Mouse (Mus musculus): ENCODE measurements at regions not wholly inside any gene's neighbourhood (a gene's known extent, or its start where the extent isn't known, plus 50 kb on each side); places are given as distances from the start of the nearest gene placed in this dataset.

DNA sequence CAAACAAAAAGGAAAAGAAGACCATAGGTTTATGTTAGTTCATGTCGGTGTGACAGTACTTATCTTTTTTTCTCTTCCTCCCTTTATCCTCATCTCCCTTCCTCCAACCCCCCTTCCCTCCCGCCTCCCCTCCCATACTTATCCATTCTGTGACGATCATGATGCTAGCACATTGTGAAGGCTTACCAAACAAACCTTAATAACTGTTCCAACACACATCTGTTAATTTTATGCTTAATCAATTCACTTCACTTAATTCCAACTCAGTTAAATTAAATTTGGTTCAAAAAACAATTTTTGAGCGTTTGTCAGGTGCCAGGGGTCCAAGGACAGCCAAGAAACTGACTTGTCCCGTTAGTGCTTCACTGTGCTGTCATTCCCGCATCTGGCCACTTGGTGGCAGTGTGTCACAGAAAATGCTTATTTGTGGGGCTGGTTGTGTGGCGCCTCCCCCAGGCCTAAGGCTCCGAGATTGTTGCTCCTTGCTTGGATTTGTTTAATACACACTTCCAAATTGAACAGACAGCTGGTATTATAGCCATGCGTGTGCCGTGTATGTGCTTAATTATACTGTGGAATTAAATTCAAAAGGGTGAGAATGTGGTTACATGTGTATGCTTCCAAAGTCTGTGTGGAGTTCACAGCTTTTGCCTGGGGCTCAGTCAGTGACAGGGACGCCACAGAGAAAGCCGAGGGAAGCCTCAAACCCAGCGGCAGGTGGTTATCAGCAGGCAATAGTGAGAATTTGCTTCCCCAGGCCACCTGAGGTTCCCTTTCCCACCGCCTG, 90.0 kb upstream of the Tmpo start:
- WGBS = 20% methylated on average over 14 of the region's 14 CpGs
- Histone ChIP-seq H3K4me1 (ENCODE audit: control insufficient read depth, insufficient read depth, low read length) (no peaks in the 10 kb centered on the region), H3K4me2 (ENCODE audit: low read depth, severe bottlenecking) (no peak overlapping the region; the same call in 1 of the 2 replicates), H3K36me3 (ENCODE audit: control insufficient read depth, insufficient read depth, low read length) (no peaks in the 10 kb centered on the region), H3K9ac (ENCODE audit: low read length) (peak overlapping the region; percentile 27; the same call in 1 of the 2 replicates), H3K27me3 (ENCODE audit: control insufficient read depth, insufficient read depth, low read length) (no peaks in the 10 kb centered on the region), H3K27ac (replicated peaks; ENCODE audit: low read depth, low read length) (no peak overlapping the region), H3K4me3 (ENCODE audit: low read depth, low read length) (no peak overlapping the region), H3K9me3 (ENCODE audit: control insufficient read depth, low read length) (no peaks in the 10 kb centered on the region)
- ATAC-seq (ENCODE audit: insufficient number of reproducible peaks, low FRiP score, low TSS enrichment, low read depth) (peak; percentile 15; the same call in 1 of the 2 replicates), DNase-seq (ENCODE audit: low spot score) (peak; percentile 96)

DNA sequence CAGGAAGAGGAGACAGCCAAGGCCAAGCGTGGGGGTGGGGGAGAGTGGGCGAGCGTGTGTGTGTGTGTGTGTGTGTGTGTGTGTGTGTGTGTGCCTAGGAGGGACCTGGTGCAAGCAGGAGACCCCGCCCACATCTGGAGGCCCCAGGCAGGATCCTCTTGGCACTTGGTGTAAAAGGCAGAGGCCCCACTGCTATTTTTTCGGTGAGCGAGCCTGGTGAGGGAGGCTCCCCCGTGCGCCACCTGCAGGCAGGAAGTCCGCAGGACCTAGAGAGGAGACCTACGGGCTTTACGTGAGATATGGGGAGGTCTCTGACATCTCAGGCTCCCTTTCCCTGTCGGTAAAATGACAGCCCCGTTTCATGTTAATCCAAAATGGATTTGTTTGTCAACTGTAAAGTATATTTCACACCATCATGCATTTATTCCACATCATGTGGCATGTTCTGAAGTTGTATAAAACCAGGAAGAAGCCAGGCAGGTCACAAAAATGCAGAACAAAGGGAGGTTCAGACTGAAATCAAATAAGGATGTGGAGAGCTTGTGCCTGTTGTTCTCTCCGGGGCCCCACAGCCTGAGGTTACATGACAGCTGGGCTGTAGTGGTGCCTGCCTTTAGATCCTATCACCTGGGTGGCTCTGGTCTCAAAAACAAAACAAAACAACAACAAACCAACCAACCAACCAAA, 89.3 kb upstream of the Tmpo start:
- Histone ChIP-seq H3K4me1 (ENCODE audit: control insufficient read depth, insufficient read depth, low read length) (no peaks in the 10 kb centered on the region), H3K4me3 (ENCODE audit: low read depth, low read length) (no peak overlapping the region), H3K9me3 (ENCODE audit: control insufficient read depth, low read length) (no peaks in the 10 kb centered on the region), H3K36me3 (ENCODE audit: control insufficient read depth, insufficient read depth, low read length) (no peaks in the 10 kb centered on the region), H3K9ac (ENCODE audit: low read length) (peak overlapping the region; percentile 27; the same call in 1 of the 2 replicates), H3K27ac (replicated peaks; ENCODE audit: low read depth, low read length) (0 out of 2 replicates have a peak overlapping the region, but pooled peaks have one; percentile 36), H3K4me2 (ENCODE audit: low read depth, severe bottlenecking) (peak overlapping the region; percentile 20; the same call in 1 of the 2 replicates), H3K27me3 (ENCODE audit: control insufficient read depth, insufficient read depth, low read length) (no peaks in the 10 kb centered on the region)
- 15% methylated on average over 14 of the region's 14 CpGs for WGBS
- peak; percentile 87 for DNase-seq (ENCODE audit: low spot score)
- peak; percentile 77 for ATAC-seq (ENCODE audit: insufficient number of reproducible peaks, low FRiP score, low TSS enrichment, low read depth)

DNA sequence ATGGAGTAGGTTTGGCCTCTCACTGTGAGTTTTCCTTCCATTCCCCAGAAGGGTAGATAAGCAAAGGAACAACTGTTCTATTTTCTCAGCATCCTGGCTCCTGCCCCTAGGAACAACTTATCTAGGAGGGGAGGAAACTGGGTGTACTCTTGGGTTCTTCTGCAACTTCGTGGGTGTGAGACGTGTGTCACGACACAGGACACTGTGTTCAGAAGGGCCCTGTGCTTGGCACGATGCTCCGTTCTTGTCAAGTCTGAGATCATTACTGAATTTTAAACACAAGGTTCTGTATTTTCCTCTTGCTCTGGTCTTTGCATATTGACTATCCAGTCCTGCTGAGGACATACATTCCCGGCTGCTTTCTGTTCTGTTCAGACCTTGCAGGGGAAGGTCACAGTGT, 86.8 kb upstream of the Tmpo start:
- Histone ChIP-seq H3K4me1 (ENCODE audit: control insufficient read depth, insufficient read depth, low read length) (no peaks in the 10 kb centered on the region), H3K4me2 (ENCODE audit: low read depth, severe bottlenecking) (no peak overlapping the region), H3K27me3 (ENCODE audit: control insufficient read depth, insufficient read depth, low read length) (no peaks in the 10 kb centered on the region), H3K4me3 (ENCODE audit: low read depth, low read length) (no peak overlapping the region), H3K9me3 (ENCODE audit: control insufficient read depth, low read length) (no peaks in the 10 kb centered on the region), H3K9ac (ENCODE audit: low read length) (no peak overlapping the region), H3K27ac (replicated peaks; ENCODE audit: low read depth, low read length) (no peak overlapping the region), H3K36me3 (ENCODE audit: control insufficient read depth, insufficient read depth, low read length) (no peaks in the 10 kb centered on the region)
- WGBS = 89% methylated on average over 6 of the region's 6 CpGs
- DNase-seq (ENCODE audit: low spot score) = no peak
- no peak for ATAC-seq (ENCODE audit: insufficient number of reproducible peaks, low FRiP score, low TSS enrichment, low read depth)

DNA sequence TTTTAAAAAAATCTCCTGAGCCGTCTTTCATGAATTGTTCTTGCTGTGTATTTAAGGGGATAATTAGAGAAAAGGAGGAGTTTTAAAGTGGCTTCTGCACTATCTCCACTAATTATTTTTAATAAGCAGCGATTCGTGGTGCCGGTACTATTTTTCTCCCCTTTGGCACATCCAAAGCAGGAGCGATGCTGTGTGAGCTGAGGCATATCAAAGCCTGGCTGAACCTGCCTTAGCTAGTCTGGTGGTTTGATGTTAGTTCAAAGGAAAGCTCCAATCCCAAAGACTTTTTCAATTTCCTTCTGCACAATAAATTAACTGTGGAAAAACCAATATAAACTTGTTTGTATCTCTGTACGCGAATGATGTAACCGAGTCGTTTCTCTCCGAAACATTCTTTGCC, 79.3 kb upstream of the Tmpo start:
- Histone ChIP-seq H3K9ac (ENCODE audit: low read length) (no peak overlapping the region), H3K4me2 (ENCODE audit: low read depth, severe bottlenecking) (no peak overlapping the region), H3K4me1 (ENCODE audit: control insufficient read depth, insufficient read depth, low read length) (no peaks in the 10 kb centered on the region), H3K4me3 (ENCODE audit: low read depth, low read length) (no peak overlapping the region), H3K9me3 (ENCODE audit: control insufficient read depth, low read length) (no peaks in the 10 kb centered on the region), H3K36me3 (ENCODE audit: control insufficient read depth, insufficient read depth, low read length) (no peaks in the 10 kb centered on the region), H3K27me3 (ENCODE audit: control insufficient read depth, insufficient read depth, low read length) (no peaks in the 10 kb centered on the region), H3K27ac (replicated peaks; ENCODE audit: low read depth, low read length) (no peak overlapping the region)
- DNase-seq (ENCODE audit: low spot score) (no peak), ATAC-seq (ENCODE audit: insufficient number of reproducible peaks, low FRiP score, low TSS enrichment, low read depth) (no peak)
- WGBS = 92% methylated on average over 10 of the region's 10 CpGs

DNA sequence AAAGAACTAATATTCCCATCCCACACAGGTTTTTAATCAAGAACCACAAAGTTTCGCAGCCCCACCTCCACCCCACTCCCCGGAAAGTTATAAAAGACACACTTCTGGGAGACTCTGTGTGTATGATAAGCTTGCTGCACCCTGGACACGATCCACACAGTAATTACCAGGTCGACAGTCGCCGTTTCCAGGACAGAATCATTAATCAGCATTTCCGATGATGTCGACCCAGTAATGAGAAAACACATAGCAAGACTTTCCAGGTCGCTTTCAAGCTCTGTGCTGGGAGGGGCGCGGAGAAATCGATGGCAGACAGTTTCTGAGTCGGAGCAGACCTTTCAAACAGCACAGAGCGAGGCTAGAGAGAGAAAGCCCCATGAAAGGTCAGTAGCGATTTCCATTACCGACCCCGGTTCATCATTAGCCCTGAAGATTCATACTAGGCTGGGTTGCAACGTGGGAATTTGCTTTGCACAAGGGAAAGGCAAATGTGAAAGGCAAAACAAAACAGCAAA, 68.6 kb upstream of the Tmpo start:
- Histone ChIP-seq H3K9me3 (ENCODE audit: control insufficient read depth, low read length) (no peaks in the 10 kb centered on the region), H3K4me2 (ENCODE audit: low read depth, severe bottlenecking) (peak overlapping the region; percentile 33; the same call in 1 of the 2 replicates), H3K4me3 (ENCODE audit: low read depth, low read length) (no peak overlapping the region), H3K36me3 (ENCODE audit: control insufficient read depth, insufficient read depth, low read length) (no peaks in the 10 kb centered on the region), H3K27me3 (ENCODE audit: control insufficient read depth, insufficient read depth, low read length) (no peaks in the 10 kb centered on the region), H3K9ac (ENCODE audit: low read length) (no peak overlapping the region; the same call in 1 of the 2 replicates), H3K4me1 (ENCODE audit: control insufficient read depth, insufficient read depth, low read length) (no peaks in the 10 kb centered on the region), H3K27ac (replicated peaks; ENCODE audit: low read depth, low read length) (no peak overlapping the region)
- DNase-seq (ENCODE audit: low spot score) = no peak
- 36% methylated on average over 18 of the region's 18 CpGs for WGBS
- no peak for ATAC-seq (ENCODE audit: insufficient number of reproducible peaks, low FRiP score, low TSS enrichment, low read depth)

DNA sequence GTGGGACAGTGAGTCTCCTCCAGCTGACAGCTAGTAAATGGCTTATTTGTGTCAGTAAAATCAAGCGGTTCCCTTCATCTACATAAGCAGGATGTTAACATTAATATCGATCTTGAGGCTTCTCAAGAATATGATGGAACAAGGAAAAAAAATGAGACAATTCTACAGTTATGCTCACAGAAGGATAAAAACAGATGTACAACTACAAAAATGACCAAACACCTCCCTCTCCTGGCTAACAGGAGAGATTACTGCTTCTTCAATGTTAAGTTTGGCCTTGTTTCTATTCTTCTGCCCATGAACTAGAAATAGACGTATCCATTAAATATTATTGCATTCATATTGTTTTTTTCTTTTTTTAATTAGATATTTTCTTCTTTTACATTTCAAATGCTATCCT, 63.2 kb upstream of the Tmpo start:
- Histone ChIP-seq H3K36me3 (ENCODE audit: control insufficient read depth, insufficient read depth, low read length) (no peaks in the 10 kb centered on the region), H3K9me3 (ENCODE audit: control insufficient read depth, low read length) (no peaks in the 10 kb centered on the region), H3K4me1 (ENCODE audit: control insufficient read depth, insufficient read depth, low read length) (peaks cover 15% of the 10 kb centered on the region; the same call in 1 of the 2 replicates), H3K9ac (ENCODE audit: low read length) (no peak overlapping the region), H3K27ac (replicated peaks; ENCODE audit: low read depth, low read length) (no peak overlapping the region), H3K4me3 (ENCODE audit: low read depth, low read length) (no peak overlapping the region), H3K27me3 (ENCODE audit: control insufficient read depth, insufficient read depth, low read length) (no peaks in the 10 kb centered on the region), H3K4me2 (ENCODE audit: low read depth, severe bottlenecking) (no peak overlapping the region)
- no peak for DNase-seq (ENCODE audit: low spot score)
- ATAC-seq (ENCODE audit: insufficient number of reproducible peaks, low FRiP score, low TSS enrichment, low read depth) = no peak
- 91% methylated on average over 3 of the region's 3 CpGs for WGBS

DNA sequence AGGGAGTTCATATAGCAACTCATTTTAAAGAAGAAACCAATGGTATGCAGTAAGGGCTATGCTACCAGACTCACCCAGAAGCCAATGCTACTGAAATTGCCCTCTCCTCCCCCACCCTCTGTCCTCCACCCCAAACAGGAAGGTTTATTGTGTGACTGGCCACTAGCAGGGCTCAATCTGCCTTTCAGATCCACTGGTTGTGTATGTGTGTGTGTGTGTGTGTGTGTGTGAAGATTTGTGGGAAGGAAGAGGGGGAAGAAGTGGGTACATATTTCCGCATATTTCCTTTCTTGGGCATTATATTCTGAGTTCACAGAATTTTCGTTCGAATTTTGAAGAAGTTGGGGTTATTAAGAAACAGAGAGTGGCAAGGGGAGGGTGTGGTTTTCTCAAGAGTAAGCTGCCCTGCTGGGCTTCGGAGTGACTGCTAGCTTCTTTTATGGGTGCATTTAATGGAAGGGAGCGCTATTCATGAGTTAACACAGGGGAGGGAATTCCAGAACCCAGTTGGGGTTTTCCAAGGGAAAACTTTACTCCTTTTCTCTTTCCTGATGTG, 61.5 kb upstream of the Tmpo start:
- Histone ChIP-seq H3K4me2 (ENCODE audit: low read depth, severe bottlenecking) (no peak overlapping the region), H3K27ac (replicated peaks; ENCODE audit: low read depth, low read length) (peak overlapping the region; percentile 61; the same call in 1 of the 2 replicates), H3K9me3 (ENCODE audit: control insufficient read depth, low read length) (no peaks in the 10 kb centered on the region), H3K4me3 (ENCODE audit: low read depth, low read length) (no peak overlapping the region), H3K9ac (ENCODE audit: low read length) (no peak overlapping the region), H3K36me3 (ENCODE audit: control insufficient read depth, insufficient read depth, low read length) (no peaks in the 10 kb centered on the region), H3K27me3 (ENCODE audit: control insufficient read depth, insufficient read depth, low read length) (no peaks in the 10 kb centered on the region), H3K4me1 (ENCODE audit: control insufficient read depth, insufficient read depth, low read length) (peaks cover 15% of the 10 kb centered on the region)
- ATAC-seq (ENCODE audit: insufficient number of reproducible peaks, low FRiP score, low TSS enrichment, low read depth) (no peak), DNase-seq (ENCODE audit: low spot score) (no peak)
- WGBS = 53% methylated on average over 5 of the region's 5 CpGs

DNA sequence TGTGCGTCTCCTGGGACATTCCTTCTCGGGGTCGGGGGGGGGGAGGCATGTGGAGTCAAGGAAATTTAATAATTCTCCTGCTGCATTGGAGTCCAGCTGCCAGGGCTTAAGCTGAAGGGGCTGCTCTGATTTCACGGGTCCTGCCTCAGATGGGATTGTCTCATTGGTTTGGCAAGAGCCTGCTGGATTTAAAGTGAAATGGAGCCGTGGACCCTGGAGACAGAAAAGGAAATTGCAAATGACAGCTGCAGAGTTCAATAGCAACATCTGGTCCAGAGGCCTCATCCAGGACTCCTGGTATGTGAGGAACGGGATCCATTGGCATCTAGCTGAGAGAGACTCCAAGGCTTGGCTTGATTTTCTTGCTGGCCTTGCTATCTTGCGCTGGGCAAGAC, 60.5 kb upstream of the Tmpo start:
- WGBS = 26% methylated on average over 7 of the region's 7 CpGs
- H3K4me3 ChIP-seq (ENCODE audit: low read depth, low read length) = no peak overlapping the region
- no peaks in the 10 kb centered on the region for H3K36me3 ChIP-seq (ENCODE audit: control insufficient read depth, insufficient read depth, low read length)
- DNase-seq (ENCODE audit: low spot score) = peak; percentile 71
- no peak overlapping the region for H3K4me2 ChIP-seq (ENCODE audit: low read depth, severe bottlenecking)
- peak; percentile 85 for ATAC-seq (ENCODE audit: insufficient number of reproducible peaks, low FRiP score, low TSS enrichment, low read depth)
- no peak overlapping the region; the same call in 1 of the 2 replicates for H3K27ac ChIP-seq (replicated peaks; ENCODE audit: low read depth, low read length)
- no peak overlapping the region for H3K9ac ChIP-seq (ENCODE audit: low read length)
- H3K27me3 ChIP-seq (ENCODE audit: control insufficient read depth, insufficient read depth, low read length) = no peaks in the 10 kb centered on the region
- peaks cover 15% of the 10 kb centered on the region for H3K4me1 ChIP-seq (ENCODE audit: control insufficient read depth, insufficient read depth, low read length)
- no peaks in the 10 kb centered on the region for H3K9me3 ChIP-seq (ENCODE audit: control insufficient read depth, low read length)
